Mouse (Mus musculus): Measurements from ENCODE around the gene Timm8a1.

DNA sequence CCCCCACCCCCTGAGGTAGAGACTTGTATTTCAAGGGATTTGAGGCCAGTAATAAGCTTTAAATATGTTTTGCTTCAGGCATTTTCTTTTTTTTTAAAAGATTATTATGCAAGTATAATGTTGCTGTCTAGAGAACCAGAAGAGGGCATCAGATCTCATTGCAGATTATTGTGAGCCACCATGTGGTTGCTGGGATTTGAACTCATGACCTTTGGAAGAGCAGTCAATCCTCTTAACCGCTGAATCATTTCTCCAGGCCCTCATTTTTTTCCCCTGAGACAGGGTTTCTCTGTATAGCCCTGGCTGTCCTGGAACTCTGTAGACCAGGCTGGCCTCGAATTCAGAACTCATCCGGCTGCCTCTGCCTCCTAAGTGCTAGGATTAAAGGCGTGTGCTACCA is 46.6 kb upstream of the Timm8a1 start:
- no peak for TF ChIP-seq CTCF (IDR thresholded peaks at IDR 0.05)
- TF ChIP-seq EP300 (IDR thresholded peaks at IDR 0.05) = no peak

Data from lung, postnatal 0 days (tissue).